Mouse (Mus musculus) heart, postnatal 0 days (tissue): ENCODE results near the gene Rpap3.

ENCODE experiments used
- CTCF ChIP-seq: IDR thresholded peaks from 2 replicates; pipeline ENCODE4 v1.5.1; 2016; ENCODE audit warnings: antibody characterized with exemption, control low read depth, low read depth
- EP300 ChIP-seq: IDR thresholded peaks from 2 replicates; pipeline ENCODE4 v1.6.1; 2016; ENCODE audit warnings: antibody characterized with exemption, low read depth

DNA sequence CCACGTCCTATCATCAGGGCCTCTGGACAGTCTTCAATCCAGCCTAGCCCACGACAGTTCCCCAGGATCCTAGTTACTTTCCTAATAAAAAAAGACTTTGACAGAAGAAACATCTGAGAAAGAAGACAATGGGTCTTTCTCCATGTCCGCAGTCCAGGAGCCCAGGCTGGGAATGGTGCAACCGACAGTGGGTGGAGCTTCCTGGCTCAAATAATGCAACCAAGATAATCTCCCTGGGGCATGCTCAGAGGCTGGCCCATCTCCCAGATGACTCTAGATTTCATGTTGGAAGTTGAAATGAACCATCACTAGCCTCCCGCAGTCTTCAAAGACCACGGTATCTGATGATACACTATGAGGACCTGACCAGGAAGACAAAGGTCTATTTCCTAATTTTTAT, 35.1 kb downstream of the Rpap3 start:
- TF ChIP-seq CTCF (no peak), EP300 (no peak)
